Mouse (Mus musculus) heart, embryonic 12.5 days (tissue): ENCODE results near the gene Fbp2. TPM values are rescaled to one million over a fixed set of nuclear protein-coding genes. Genes with fewer than 3 reads are reported as not detected.

Experiments
- ATAC-seq: fragments of 200-750 bp; cut with Nextera tagmentation; 2 replicates; pipeline ENCODE4 v1.8.0; 2017; ENCODE audit warnings: moderate TSS enrichment, moderate library complexity; ENCODE audit not compliant: insufficient number of reproducible peaks, low FRiP score
- H3K27ac ChIP-seq: fragments of 300-500 bp; sonication (generic); 2 replicates; pipeline ENCODE4 v1.5.1; 2016; ENCODE audit warnings: mild to moderate bottlenecking, moderate library complexity; ENCODE audit not compliant: poor library complexity, severe bottlenecking
- H3K27me3 ChIP-seq: fragments of 300-500 bp; sonication (generic); replicated peaks from 2 replicates; pipeline ENCODE4 v1.6.1; 2016; ENCODE audit warnings: mild to moderate bottlenecking, moderate library complexity
- H3K36me3 ChIP-seq: fragments of 300-500 bp; sonication (generic); 2 replicates; pipeline ENCODE4 v1.6.1; 2016; ENCODE audit warnings: mild to moderate bottlenecking, moderate library complexity
- H3K4me1 ChIP-seq: fragments of 300-500 bp; sonication (generic); replicated peaks from 2 replicates; pipeline ENCODE4 v1.6.1; 2016; ENCODE audit warnings: mild to moderate bottlenecking
- H3K4me2 ChIP-seq: fragments of 300-500 bp; sonication (generic); 2 replicates; pipeline ENCODE4 v1.6.1; 2016; ENCODE audit warnings: mild to moderate bottlenecking, moderate library complexity
- H3K4me3 ChIP-seq: fragments of 300-500 bp; sonication (generic); 2 replicates; pipeline ENCODE4 v1.5.1; 2016; ENCODE audit warnings: mild to moderate bottlenecking
- H3K9ac ChIP-seq: fragments of 300-500 bp; sonication (generic); 2 replicates; pipeline ENCODE4 v1.6.1; 2016; ENCODE audit warnings: mild to moderate bottlenecking, moderate library complexity
- H3K9me3 ChIP-seq: fragments of 300-500 bp; sonication (generic); replicated peaks from 2 replicates; pipeline ENCODE4 v1.6.1; 2016; ENCODE audit warnings: mild to moderate bottlenecking, moderate library complexity
- WGBS: fragments of 180-500 bp; shearing (Covaris S2); methylation state at CpG from one replicate; pipeline ENCODE4 v1.1.7; 2016; 5-methylcytosine and 5-hydroxymethylcytosine counted together
- polyA plus RNA-seq: library from polyadenylated mRNA; unstranded; fragments of >200 nt; fragmentation: Nextera tagmentation; extraction: Ambion mirVana; gene quantifications from 2 replicates; pipeline ENCODE4 v1.2.1, GENCODE M21; 2016

Fbp2 gene
- polyA plus RNA-seq: 0.20 TPM in 1 of 2 replicates, not detected in the other

- no peaks in the 10 kb centered on the region for H3K9me3 ChIP-seq
- H3K4me3 ChIP-seq: no peak within 1 kb of the TSS
- H3K9ac ChIP-seq: 0 out of 2 replicates have a peak within 1 kb of the TSS, but pooled peaks have one; percentile 5
- H3K36me3 ChIP-seq: no peaks in the 10 kb centered on the region
- no peaks in the 10 kb centered on the region for H3K27me3 ChIP-seq
- H3K4me1 ChIP-seq: peaks cover 12% of the 10 kb centered on the region; the same call in 1 of the 2 replicates
- ATAC-seq: no peak
- no peak within 1 kb of the TSS for H3K27ac ChIP-seq
- WGBS: 65% methylated on average over 21 of the region's 21 CpGs
- H3K4me2 ChIP-seq: no peak within 1 kb of the TSS
Measured at GRCm38 (mm10) chr13:62857941-62858915, at the start of gene Fbp2. TSS of gene Fbp2 (minus strand) at chr13:62858422.

GRCm38 (mm10) chr13:62907527-62908162 lies 49.4 kb upstream of the Fbp2 start:
- no peak overlapping the region for H3K4me2 ChIP-seq
- H3K9me3 ChIP-seq: no peaks in the 10 kb centered on the region
- 86% methylated on average over 14 of the region's 14 CpGs for WGBS
- H3K9ac ChIP-seq: no peak overlapping the region
- no peak overlapping the region for H3K27ac ChIP-seq
- H3K27me3 ChIP-seq: no peaks in the 10 kb centered on the region
- H3K4me3 ChIP-seq: no peak overlapping the region
- no peaks in the 10 kb centered on the region for H3K36me3 ChIP-seq
- peaks cover 6% of the 10 kb centered on the region; the same call in 1 of the 2 replicates for H3K4me1 ChIP-seq
- ATAC-seq: no peak

- H3K36me3 ChIP-seq: no peaks in the 10 kb centered on the region
- H3K27me3 ChIP-seq: no peaks in the 10 kb centered on the region
- no peak for ATAC-seq
- H3K4me3 ChIP-seq: no peak overlapping the region
- no peak overlapping the region for H3K27ac ChIP-seq
- no peak overlapping the region for H3K9ac ChIP-seq
- H3K4me1 ChIP-seq: no peaks in the 10 kb centered on the region
- H3K4me2 ChIP-seq: no peak overlapping the region
- no peaks in the 10 kb centered on the region for H3K9me3 ChIP-seq
Measured at GRCm38 (mm10) chr13:62901139-62901538, 42.9 kb upstream of the Fbp2 start.

GRCm38 (mm10) chr13:62897927-62898646 lies 39.9 kb upstream of the Fbp2 start:
- no peaks in the 10 kb centered on the region for H3K9me3 ChIP-seq
- 78% methylated on average over 4 of the region's 4 CpGs for WGBS
- H3K4me2 ChIP-seq: no peak overlapping the region
- H3K27ac ChIP-seq: no peak overlapping the region
- no peaks in the 10 kb centered on the region for H3K36me3 ChIP-seq
- no peaks in the 10 kb centered on the region for H3K27me3 ChIP-seq
- no peak overlapping the region for H3K9ac ChIP-seq
- no peak overlapping the region for H3K4me3 ChIP-seq
- no peaks in the 10 kb centered on the region for H3K4me1 ChIP-seq
- no peak for ATAC-seq

- H3K4me1 ChIP-seq: peaks cover under 1% of the 10 kb centered on the region; the same call in 1 of the 2 replicates
- H3K4me3 ChIP-seq: no peak overlapping the region
- ATAC-seq: no peak
- H3K9me3 ChIP-seq: 0 out of 2 replicates have a peak, but pooled peaks cover 4% of the 10 kb centered on the region
- H3K27ac ChIP-seq: no peak overlapping the region
- H3K9ac ChIP-seq: no peak overlapping the region
- 74% methylated on average over 9 of the region's 9 CpGs for WGBS
- peaks cover 25% of the 10 kb centered on the region for H3K27me3 ChIP-seq
- no peak overlapping the region for H3K4me2 ChIP-seq
- H3K36me3 ChIP-seq: no peaks in the 10 kb centered on the region
Measured at GRCm38 (mm10) chr13:62893044-62893842, 35.0 kb upstream of the Fbp2 start.

- H3K9me3 ChIP-seq: 0 out of 2 replicates have a peak, but pooled peaks cover 4% of the 10 kb centered on the region
- WGBS: 65% methylated on average over 2 of the region's 2 CpGs
- ATAC-seq: no peak
- no peak overlapping the region for H3K4me2 ChIP-seq
- no peak overlapping the region for H3K4me3 ChIP-seq
- no peak overlapping the region for H3K9ac ChIP-seq
- no peaks in the 10 kb centered on the region for H3K36me3 ChIP-seq
- H3K27ac ChIP-seq: no peak overlapping the region
- peaks cover 54% of the 10 kb centered on the region for H3K27me3 ChIP-seq
- peaks cover 6% of the 10 kb centered on the region; the same call in 1 of the 2 replicates for H3K4me1 ChIP-seq
Measured at GRCm38 (mm10) chr13:62889311-62889710, 31.1 kb upstream of the Fbp2 start.

- Histone ChIP-seq H3K4me3 (peak within 1 kb of the TSS; percentile 32), H3K4me1 (peaks cover 6% of the 10 kb centered on the region; the same call in 1 of the 2 replicates), H3K27me3 (peaks cover 54% of the 10 kb centered on the region), H3K36me3 (no peaks in the 10 kb centered on the region), H3K4me2 (peak within 1 kb of the TSS; percentile 61), H3K27ac (no peak within 1 kb of the TSS), H3K9me3 (0 out of 2 replicates have a peak, but pooled peaks cover 4% of the 10 kb centered on the region), H3K9ac (no peak within 1 kb of the TSS)
- ATAC-seq: no peak
- 4% methylated on average over 29 of the region's 29 CpGs for whole genome bisulfite sequencing
Measured at GRCm38 (mm10) chr13:62887712-62888441, 29.7 kb upstream of the Fbp2 start, which contains the start of gene Fbp1. TSS of gene Fbp1 (minus strand) at chr13:62888282.

- no peak overlapping the region for H3K4me3 ChIP-seq
- ATAC-seq: no peak
- peaks cover 43% of the 10 kb centered on the region for H3K27me3 ChIP-seq
- no peak overlapping the region for H3K4me2 ChIP-seq
- WGBS: 77% methylated on average over 3 of the region's 3 CpGs
- H3K36me3 ChIP-seq: no peaks in the 10 kb centered on the region
- H3K27ac ChIP-seq: no peak overlapping the region
- H3K4me1 ChIP-seq: peaks cover 6% of the 10 kb centered on the region; the same call in 1 of the 2 replicates
- no peaks in the 10 kb centered on the region for H3K9me3 ChIP-seq
- H3K9ac ChIP-seq: no peak overlapping the region
Measured at GRCm38 (mm10) chr13:62884536-62884935, 26.3 kb upstream of the Fbp2 start.

- no peak overlapping the region for H3K9ac ChIP-seq
- ATAC-seq: no peak
- WGBS: 89% methylated on average over 9 of the region's 9 CpGs
- peaks cover 37% of the 10 kb centered on the region for H3K27me3 ChIP-seq
- no peak overlapping the region for H3K27ac ChIP-seq
- no peaks in the 10 kb centered on the region for H3K36me3 ChIP-seq
- H3K4me1 ChIP-seq: peaks cover 6% of the 10 kb centered on the region; the same call in 1 of the 2 replicates
- no peaks in the 10 kb centered on the region for H3K9me3 ChIP-seq
- no peak overlapping the region for H3K4me3 ChIP-seq
- no peak overlapping the region for H3K4me2 ChIP-seq
Measured at GRCm38 (mm10) chr13:62883925-62884324, 25.7 kb upstream of the Fbp2 start.
